Mouse (Mus musculus): ENCODE measurements around the gene Dusp18.

- TF ChIP-seq CTCF (IDR thresholded peaks at IDR 0.05; ENCODE audit: borderline replicate concordance, extremely low read depth, insufficient read depth, insufficient read length), result no peak
- no peak for TF ChIP-seq POLR2A (IDR thresholded peaks at IDR 0.05; ENCODE audit: borderline replicate concordance, extremely low read depth, insufficient read depth, insufficient read length, poor library complexity, severe bottlenecking)
Measured at GRCm38 (mm10) chr11:3895933-3896332, 893 bp downstream of the Dusp18 start.

All from brain, embryonic 14.5 days (tissue).